Mouse (Mus musculus) gastrocnemius, postnatal 10 days (tissue): Measurements from ENCODE around the gene Sbp. TPM values are rescaled to one million over a fixed set of nuclear protein-coding genes. Genes with fewer than 3 reads are reported as not detected.
A peak's percentile ranks its signal among the peaks of the same experiment; 100 is the strongest.

Experiments
- DNase-seq: peaks from one replicate; pipeline ENCODE4 v3.0.0; 2021; ENCODE audit warnings: mixed read lengths
- total RNA-seq, 2 experiments: library from RNA; stranded (reverse); gene quantifications; 2 replicates each; pipeline ENCODE4 v1.2.3; 2021

The Sbp gene
- total RNA-seq, 2 experiments from 2014 or later, result not detected

- DNase-seq, result no peak
Observed at GRCm38 (mm10) chr17:23992789-23993553, 51.5 kb downstream of the Sbp start.

DNA sequence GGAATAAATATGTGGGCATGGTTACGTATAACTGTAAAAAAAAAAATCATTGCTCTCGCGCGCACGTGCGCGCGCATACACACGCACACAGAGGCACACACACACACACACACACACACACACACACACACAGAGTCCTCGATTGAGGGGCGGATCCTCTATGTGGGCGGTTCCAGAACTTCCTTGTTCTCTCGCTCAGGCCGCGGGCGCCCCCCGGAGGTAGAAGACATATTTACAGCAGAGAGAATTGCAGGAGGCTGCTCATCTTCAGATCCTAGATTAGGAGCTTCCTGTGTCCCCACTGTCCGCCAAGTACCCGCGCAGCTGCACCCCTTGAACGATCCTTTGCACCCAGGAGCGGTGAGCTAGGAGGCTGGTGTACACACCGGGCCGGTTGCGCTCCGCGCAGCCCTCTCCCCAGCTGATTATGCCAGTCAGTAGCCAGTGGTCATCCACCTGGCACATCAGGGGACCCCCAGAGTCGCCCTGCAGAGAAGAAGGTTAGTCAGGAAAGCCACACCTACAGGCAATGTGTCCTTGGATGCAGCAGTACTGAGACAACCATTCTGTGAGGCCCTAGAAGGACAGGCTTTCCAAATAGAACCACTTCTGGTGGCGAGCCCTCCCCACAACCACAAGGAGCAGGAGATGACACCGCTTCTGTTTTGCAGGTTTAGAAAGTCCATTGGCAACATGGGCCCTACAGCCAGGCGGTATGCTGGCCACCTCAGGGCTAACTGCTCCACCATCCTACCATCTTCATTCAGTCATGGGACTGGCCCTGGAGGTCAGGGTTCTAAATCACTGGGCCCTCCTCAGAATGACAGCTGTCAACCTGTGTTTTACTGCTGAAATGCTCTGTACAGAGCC lies 52.3 kb downstream of the Sbp start:
- DNase-seq, result peak; percentile 94

- no peak for DNase-seq
Observed at GRCm38 (mm10) chr17:23994667-23995066, 53.2 kb downstream of the Sbp start.

Other genes starting within 250 kb of the Sbp start
- gene 1520401A03Rik, start 218.9 kb upstream of the Sbp start, total RNA-seq, result under 1 TPM; 0.12 to 0.23 TPM
- 1 to 10 TPM; 4.7 to 5.6 TPM for gene Pkmyt1, start 215.3 kb upstream of the Sbp start, total RNA-seq
- 1 to 10 TPM; 7.6 to 9.4 TPM for gene Paqr4, start 200.8 kb upstream of the Sbp start, total RNA-seq
- not detected for gene Kremen2, start 195.8 kb upstream of the Sbp start, total RNA-seq
- gene Flywch1, start 170.1 kb upstream of the Sbp start, total RNA-seq, result 10 to 100 TPM; 39.0 to 39.5 TPM
- gene Flywch2, start 155.6 kb upstream of the Sbp start, total RNA-seq, result 1 to 10 TPM; 3.4 to 3.8 TPM
- 100 to 1,000 TPM; 177 to 255 TPM for gene Srrm2, start 151.1 kb upstream of the Sbp start, total RNA-seq
- 100 to 1,000 TPM; 364 to 374 TPM for gene Elob, start 112.5 kb upstream of the Sbp start, total RNA-seq
- gene Prss33, start 105.6 kb upstream of the Sbp start, total RNA-seq, result not detected
- gene Prss32, start 97.8 kb upstream of the Sbp start, total RNA-seq, result not detected
- not detected for gene Prss41, start 97.5 kb upstream of the Sbp start, total RNA-seq
- not detected for gene Prss21, start 73.6 kb upstream of the Sbp start, total RNA-seq
- gene Dcpp1, start 60.8 kb upstream of the Sbp start, total RNA-seq, result not detected
- not detected for gene Dcpp2, start 60.8 kb upstream of the Sbp start, total RNA-seq
- not detected for gene Dcpp3, start 24.2 kb upstream of the Sbp start, total RNA-seq
- not detected for gene Sbpl, start 13.6 kb downstream of the Sbp start, total RNA-seq
- gene Prss30, start 38.9 kb downstream of the Sbp start, total RNA-seq, result not detected
- not detected for gene Prss22, start 56.4 kb downstream of the Sbp start, total RNA-seq
- not detected for gene Prss27, start 96.5 kb downstream of the Sbp start, total RNA-seq
- gene Kctd5, start 131.8 kb downstream of the Sbp start, total RNA-seq, result 10 to 100 TPM; 16.9 to 18.2 TPM
- 10 to 100 TPM; 44.2 to 47.0 TPM for gene Pdpk1, start 209.3 kb downstream of the Sbp start, total RNA-seq
- gene Amdhd2, start 222.1 kb downstream of the Sbp start, total RNA-seq, result 10 to 100 TPM; 12.0 to 16.6 TPM
- gene Atp6v0c, start 228.0 kb downstream of the Sbp start, total RNA-seq, result 100 to 1,000 TPM; 180 to 191 TPM